Mouse (Mus musculus) ES-E14 (cell line): ENCODE results near the gene Alppl2. TPM values are rescaled to one million over a fixed set of nuclear protein-coding genes. Genes with fewer than 3 reads are reported as not detected.
A peak's percentile ranks its signal among the peaks of the same experiment; 100 is the strongest.

Experiments used
- DNase-seq: peaks from one replicate; pipeline ENCODE4 v3.0.0-alpha.2; 2013; ENCODE audit warnings: low read depth, low spot score
- H3K27ac ChIP-seq: 2 replicates; pipeline ENCODE4 v1.5.1; 2012; ENCODE audit warnings: low read depth, mild to moderate bottlenecking, low read length, moderate library complexity, mixed read lengths; ENCODE audit not compliant: poor library complexity, insufficient read depth, severe bottlenecking
- H3K36me3 ChIP-seq: 2 replicates; pipeline ENCODE4 v1.6.1; 2012; ENCODE audit warnings: mild to moderate bottlenecking, low read length, moderate library complexity, mixed read lengths; ENCODE audit not compliant: control insufficient read depth, poor library complexity, insufficient read depth, severe bottlenecking
- H3K4me1 ChIP-seq, 2 experiments: fragments of 150-350 bp in 1 of 2; sonication (generic) in 1 of 2; 2 replicates each; pipeline ENCODE4 v1.6.1; 2012; ENCODE audit warnings: low read length in 2 of 2, mild to moderate bottlenecking in 1 of 2, mixed read lengths in 1 of 2; ENCODE audit not compliant: control insufficient read depth in 2 of 2, insufficient read depth in 2 of 2, poor library complexity in 1 of 2
- H3K4me3 ChIP-seq, 2 experiments: fragments of 150-350 bp in 1 of 2; sonication (generic) in 1 of 2; 2 replicates each; pipeline ENCODE4 v1.5.1; 2012; ENCODE audit warnings: low read length in 2 of 2, low read depth in 1 of 2, mild to moderate bottlenecking in 1 of 2, mixed read lengths in 1 of 2; ENCODE audit not compliant: insufficient read depth in 1 of 2, poor library complexity in 1 of 2, severe bottlenecking in 1 of 2
- H3K9ac ChIP-seq: 2 replicates; pipeline ENCODE4 v1.6.1; 2012; ENCODE audit warnings: low read depth, mild to moderate bottlenecking, low read length, mixed read lengths; ENCODE audit not compliant: poor library complexity, insufficient read depth, severe bottlenecking
- H3K9me3 ChIP-seq: fragments of 150-350 bp; sonication (generic); 2 replicates; pipeline ENCODE4 v1.6.1; 2012; ENCODE audit warnings: low read depth, mild to moderate bottlenecking, low read length; ENCODE audit not compliant: control insufficient read depth, insufficient read depth
- CHD2 ChIP-seq: IDR thresholded peaks from 2 replicates; pipeline ENCODE4 v1.6.1; 2014; ENCODE audit warnings: mild to moderate bottlenecking, low read depth, low read length, inconsistent platforms
- HCFC1 ChIP-seq: IDR thresholded peaks from 2 replicates; pipeline ENCODE4 v1.6.1; 2012; ENCODE audit warnings: low read length, inconsistent platforms, borderline replicate concordance; ENCODE audit not compliant: insufficient read depth
- MAFK ChIP-seq: IDR thresholded peaks from 2 replicates; pipeline ENCODE4 v1.6.1; 2014; ENCODE audit warnings: mild to moderate bottlenecking, low read depth, low read length, inconsistent platforms; ENCODE audit not compliant: insufficient read depth
- ZC3H11A ChIP-seq: IDR thresholded peaks from 2 replicates; pipeline ENCODE4 v1.6.1; 2012; ENCODE audit warnings: low read depth, mild to moderate bottlenecking, inconsistent platforms, low read length, borderline replicate concordance
- ZNF384 ChIP-seq: IDR thresholded peaks from 2 replicates; pipeline ENCODE4 v1.6.1; 2012; ENCODE audit warnings: low read depth, low read length, inconsistent platforms
- in situ Hi-C, 2 experiments: fragments of 600-800 bp; cut with MboI; formaldehyde crosslinking; loops; one replicate each; pipeline ENCODE4 v1.15.1; 2025; ENCODE audit warnings: low sequenced_read_pairs in 2 of 2, inconsistent platforms in 1 of 2; ENCODE audit not compliant: unreplicated experiment in 2 of 2
- total RNA-seq: library from RNA; depleted of rRNA; stranded (reverse); fragments of 300-350 nt; gene quantifications from 2 replicates; pipeline ENCODE4 v1.2.3, GENCODE M21; 2012; rRNA removed

The Alppl2 gene
- 2.4 and 5.2 TPM in 2 replicates for total RNA-seq

DNA sequence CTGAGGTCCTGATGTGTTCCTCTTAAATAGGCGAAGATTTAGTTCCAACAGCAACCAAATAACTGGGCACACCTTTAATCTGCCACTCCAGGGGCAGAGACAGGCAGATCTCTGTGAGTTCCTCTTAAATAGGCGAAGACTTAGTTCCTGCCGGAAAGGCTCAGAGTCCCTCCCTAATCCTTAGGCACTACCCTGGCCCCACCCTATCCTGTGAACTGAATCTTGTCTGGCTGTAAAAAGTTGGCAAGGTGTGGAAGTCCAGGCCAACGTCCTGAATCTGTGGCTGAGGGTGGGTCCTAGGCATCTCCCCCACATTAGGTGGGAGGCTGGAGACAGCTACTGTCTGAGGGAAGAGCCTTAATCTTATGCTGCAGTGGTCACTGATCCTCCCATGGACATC lies at the start of gene Alppl2:
Gene Alppl2, minus strand, starts transcription at position 101 of the 400 bp plus-strand sequence.
- H3K4me3 ChIP-seq: no peak within 1 kb of the TSS
- TF ChIP-seq HCFC1: no peak
- no peak for TF ChIP-seq ZNF384
- TF ChIP-seq ZC3H11A: no peak
- no peak for TF ChIP-seq MAFK
- no peak for TF ChIP-seq CHD2
- H3K9me3 ChIP-seq: no peaks in the 10 kb centered on the region
- in situ Hi-C loops: no loop called here
- no peaks in the 10 kb centered on the region; a peak in 1 of 4 replicates for H3K4me1 ChIP-seq
- no peak within 1 kb of the TSS for H3K27ac ChIP-seq
- no peaks in the 10 kb centered on the region for H3K36me3 ChIP-seq
- DNase-seq: no peak
- H3K9ac ChIP-seq: no peak within 1 kb of the TSS

DNA sequence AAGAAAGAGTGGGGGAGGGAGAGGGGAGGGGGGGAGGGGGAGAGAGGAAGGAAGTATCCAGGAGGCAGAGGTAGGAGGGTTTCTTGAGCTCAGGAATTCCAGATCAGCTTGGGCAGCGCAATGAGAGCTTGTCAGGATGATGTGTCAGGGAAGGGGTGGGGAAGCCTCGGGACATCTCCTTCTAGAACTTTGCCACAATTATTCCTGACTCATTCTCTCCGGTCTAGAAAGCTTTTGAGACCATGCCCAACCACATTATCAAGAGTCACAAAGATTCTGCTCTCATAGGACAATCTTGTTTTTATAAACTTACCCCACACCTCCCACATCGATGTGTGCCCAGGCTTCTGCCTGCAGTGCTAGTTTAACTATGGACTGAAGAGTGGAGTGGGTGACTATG lies 42.1 kb upstream of the Alppl2 start:
- H3K9ac ChIP-seq: no peak overlapping the region
- no peak for DNase-seq
- in situ Hi-C loops: no loop called here
- H3K4me3 ChIP-seq: no peak overlapping the region
- no peak overlapping the region for H3K27ac ChIP-seq
- H3K9me3 ChIP-seq: no peaks in the 10 kb centered on the region
- TF ChIP-seq ZNF384 (no peak), CHD2 (no peak), MAFK (no peak), ZC3H11A (no peak), HCFC1 (no peak)
- H3K36me3 ChIP-seq: no peaks in the 10 kb centered on the region
- H3K4me1 ChIP-seq: peaks cover 0 to 4% of the 10 kb centered on the region in 2 experiments; a peak in 1 of 4 replicates

GRCm38 (mm10) chr1:87127206-87128030 lies 37.7 kb upstream of the Alppl2 start:
- H3K27ac ChIP-seq: no peak overlapping the region
- H3K4me3 ChIP-seq: peak overlapping the region; percentile 46 to 59
- H3K9ac ChIP-seq: no peak overlapping the region
- TF ChIP-seq MAFK (no peak), HCFC1 (no peak), ZC3H11A (no peak), CHD2 (no peak), ZNF384 (no peak)
- DNase-seq: no peak
- no peaks in the 10 kb centered on the region for H3K36me3 ChIP-seq
- H3K4me1 ChIP-seq: peaks cover 0 to 4% of the 10 kb centered on the region in 2 experiments; a peak in 1 of 4 replicates
- no peaks in the 10 kb centered on the region for H3K9me3 ChIP-seq
- in situ Hi-C loops: no loop called here

DNA sequence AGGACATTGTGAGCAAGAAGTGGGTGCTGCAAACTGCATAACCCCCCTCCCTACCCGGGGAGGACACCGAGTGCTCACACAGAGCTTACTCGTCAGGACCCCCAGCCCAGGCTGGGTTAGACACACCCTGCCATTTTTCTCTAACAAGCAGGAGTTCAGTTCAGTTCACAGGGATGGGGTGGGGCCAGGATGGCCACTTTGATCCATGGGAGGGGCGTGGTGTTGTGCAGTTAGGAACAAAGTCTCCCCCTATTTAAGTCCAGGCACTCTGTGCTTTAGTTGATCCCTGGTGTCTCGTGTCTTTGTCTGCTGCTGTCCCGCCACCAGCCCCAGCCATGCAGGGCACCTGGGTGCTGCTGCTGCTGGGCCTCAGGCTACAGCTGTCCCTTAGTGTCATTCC lies 34.9 kb upstream of the Alppl2 start, which contains the start of gene Akp3:
Gene Akp3, plus strand, starts transcription at position 301 of the 400 bp plus-strand sequence.
- Histone ChIP-seq H3K9ac (no peak within 1 kb of the TSS), H3K4me1 (peaks cover 0 to 4% of the 10 kb centered on the region in 2 experiments; a peak in 1 of 4 replicates), H3K9me3 (no peaks in the 10 kb centered on the region), H3K36me3 (no peaks in the 10 kb centered on the region), H3K4me3 (no peak within 1 kb of the TSS), H3K27ac (no peak within 1 kb of the TSS)
- no peak for TF ChIP-seq HCFC1
- TF ChIP-seq CHD2: no peak
- no peak for TF ChIP-seq ZNF384
- TF ChIP-seq MAFK: no peak
- TF ChIP-seq ZC3H11A: no peak
- DNase-seq: no peak
- in situ Hi-C loops: no loop called here
